Mouse (Mus musculus): Measurements from ENCODE around the gene Marc1. TPM values are rescaled to one million over a fixed set of nuclear protein-coding genes. Genes with fewer than 3 reads are reported as not detected.

The Marc1 gene
- polyA plus RNA-seq, 1 experiment from 2014 or later, result 1.6 TPM

GRCm38 (mm10) chr1:184851741-184852618 lies 40.9 kb upstream of the Marc1 start:
- H3K27ac ChIP-seq (ENCODE audit: low read depth, low read length), result peak overlapping the region; percentile 82
- ATAC-seq, result peak; percentile 91
- H3K4me2 ChIP-seq (replicated peaks; ENCODE audit: low read depth), result peak overlapping the region; percentile 49
- H3K9ac ChIP-seq (ENCODE audit: low read depth, low read length), result peak overlapping the region; percentile 18; the same call in 1 of the 2 replicates
- H3K36me3 ChIP-seq (ENCODE audit: control insufficient read depth, insufficient read depth), result no peaks in the 10 kb centered on the region
- no peak overlapping the region for H3K4me3 ChIP-seq (ENCODE audit: low read depth, low read length)
- 6% methylated on average over 31 of the region's 31 CpGs for WGBS
- H3K4me1 ChIP-seq (replicated peaks; ENCODE audit: control insufficient read depth, insufficient read depth, low read length), result no peaks in the 10 kb centered on the region
- H3K9me3 ChIP-seq (ENCODE audit: control insufficient read depth), result no peaks in the 10 kb centered on the region
- TF ChIP-seq CTCF (IDR thresholded peaks at IDR 0.05; ENCODE audit: low read depth), result peak; percentile 91
- no peaks in the 10 kb centered on the region for H3K27me3 ChIP-seq (replicated peaks; ENCODE audit: control insufficient read depth, insufficient read depth, low read length)

DNA sequence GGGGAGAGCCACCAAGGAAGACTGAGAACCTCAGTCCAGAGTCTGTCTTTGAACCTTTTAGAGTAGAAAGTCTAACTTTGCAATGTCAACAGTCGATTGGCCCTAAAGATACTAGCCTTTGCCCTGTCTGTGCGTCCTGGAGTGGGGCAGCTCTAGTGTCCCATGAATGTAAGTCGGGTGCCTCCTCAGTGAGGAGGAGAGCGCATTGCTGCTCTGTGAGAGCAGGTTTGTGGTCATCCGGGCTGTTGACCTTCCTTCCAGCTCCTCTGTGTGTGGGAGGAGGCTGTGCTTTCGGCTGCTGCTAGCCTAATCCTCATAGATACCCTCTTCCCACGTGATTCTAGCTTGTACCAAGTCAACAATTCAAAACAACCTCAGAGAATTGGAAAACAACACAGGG lies 40.1 kb upstream of the Marc1 start:
- Histone ChIP-seq H3K27ac (ENCODE audit: low read depth, low read length) (peak overlapping the region; percentile 82), H3K9me3 (ENCODE audit: control insufficient read depth) (no peaks in the 10 kb centered on the region), H3K27me3 (replicated peaks; ENCODE audit: control insufficient read depth, insufficient read depth, low read length) (no peaks in the 10 kb centered on the region), H3K36me3 (ENCODE audit: control insufficient read depth, insufficient read depth) (no peaks in the 10 kb centered on the region), H3K9ac (ENCODE audit: low read depth, low read length) (no peak overlapping the region; the same call in 1 of the 2 replicates), H3K4me2 (replicated peaks; ENCODE audit: low read depth) (no peak overlapping the region), H3K4me1 (replicated peaks; ENCODE audit: control insufficient read depth, insufficient read depth, low read length) (no peaks in the 10 kb centered on the region), H3K4me3 (ENCODE audit: low read depth, low read length) (no peak overlapping the region)
- no peak for TF ChIP-seq CTCF (IDR thresholded peaks at IDR 0.05; ENCODE audit: low read depth)
- 0 out of 2 replicates have a peak, but pooled peaks have one; percentile 14 for ATAC-seq
- 24% methylated on average over 7 of the region's 7 CpGs for WGBS

DNA sequence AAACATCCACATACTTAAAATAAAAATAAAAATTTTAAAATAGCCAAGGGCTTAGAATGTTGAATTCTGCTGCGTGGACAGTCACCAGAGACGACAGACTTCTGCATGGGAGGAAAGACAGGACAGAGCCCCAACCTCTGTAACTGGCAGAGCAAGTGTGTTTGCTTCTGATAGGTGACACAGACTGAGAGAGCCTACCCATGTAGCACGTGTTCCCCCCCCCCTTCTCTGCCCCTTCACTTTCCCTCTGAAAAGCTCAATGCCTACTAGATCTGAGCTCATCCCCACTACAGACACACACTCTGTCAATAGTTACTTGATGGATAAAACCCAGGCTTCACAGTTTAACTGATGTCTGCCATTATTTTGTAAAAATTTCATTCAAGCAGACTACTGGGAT lies 35.9 kb upstream of the Marc1 start:
- Histone ChIP-seq H3K27ac (ENCODE audit: low read depth, low read length) (no peak overlapping the region), H3K4me3 (ENCODE audit: low read depth, low read length) (no peak overlapping the region), H3K9ac (ENCODE audit: low read depth, low read length) (no peak overlapping the region), H3K4me2 (replicated peaks; ENCODE audit: low read depth) (peak overlapping the region; percentile 88), H3K36me3 (ENCODE audit: control insufficient read depth, insufficient read depth) (no peaks in the 10 kb centered on the region), H3K27me3 (replicated peaks; ENCODE audit: control insufficient read depth, insufficient read depth, low read length) (no peaks in the 10 kb centered on the region), H3K4me1 (replicated peaks; ENCODE audit: control insufficient read depth, insufficient read depth, low read length) (0 out of 2 replicates have a peak, but pooled peaks cover 7% of the 10 kb centered on the region), H3K9me3 (ENCODE audit: control insufficient read depth) (no peaks in the 10 kb centered on the region)
- no peak for TF ChIP-seq CTCF (IDR thresholded peaks at IDR 0.05; ENCODE audit: low read depth)
- ATAC-seq, result no peak
- 40% methylated on average over 3 of the region's 3 CpGs for WGBS

- TF ChIP-seq CTCF (IDR thresholded peaks at IDR 0.05; ENCODE audit: low read depth), result no peak
- peaks cover under 1% of the 10 kb centered on the region; the same call in 1 of the 2 replicates for H3K36me3 ChIP-seq (ENCODE audit: control insufficient read depth, insufficient read depth)
- H3K9ac ChIP-seq (ENCODE audit: low read depth, low read length), result peak within 1 kb of the TSS; percentile 79
- H3K27me3 ChIP-seq (replicated peaks; ENCODE audit: control insufficient read depth, insufficient read depth, low read length), result no peaks in the 10 kb centered on the region
- no peaks in the 10 kb centered on the region for H3K9me3 ChIP-seq (ENCODE audit: control insufficient read depth)
- H3K4me1 ChIP-seq (replicated peaks; ENCODE audit: control insufficient read depth, insufficient read depth, low read length), result 0 out of 2 replicates have a peak, but pooled peaks cover 7% of the 10 kb centered on the region
- H3K27ac ChIP-seq (ENCODE audit: low read depth, low read length), result peak within 1 kb of the TSS; percentile 93
- peak within 1 kb of the TSS; percentile 89 for H3K4me3 ChIP-seq (ENCODE audit: low read depth, low read length)
- 2% methylated on average over 18 of the region's 18 CpGs for WGBS
- H3K4me2 ChIP-seq (replicated peaks; ENCODE audit: low read depth), result peak within 1 kb of the TSS; percentile 88
- ATAC-seq, result peak; percentile 56
Measured at GRCm38 (mm10) chr1:184846092-184846750, 35.1 kb upstream of the Marc1 start, which contains the start of gene Marc2. TSS of gene Marc2 (minus strand) at chr1:184846451.

DNA sequence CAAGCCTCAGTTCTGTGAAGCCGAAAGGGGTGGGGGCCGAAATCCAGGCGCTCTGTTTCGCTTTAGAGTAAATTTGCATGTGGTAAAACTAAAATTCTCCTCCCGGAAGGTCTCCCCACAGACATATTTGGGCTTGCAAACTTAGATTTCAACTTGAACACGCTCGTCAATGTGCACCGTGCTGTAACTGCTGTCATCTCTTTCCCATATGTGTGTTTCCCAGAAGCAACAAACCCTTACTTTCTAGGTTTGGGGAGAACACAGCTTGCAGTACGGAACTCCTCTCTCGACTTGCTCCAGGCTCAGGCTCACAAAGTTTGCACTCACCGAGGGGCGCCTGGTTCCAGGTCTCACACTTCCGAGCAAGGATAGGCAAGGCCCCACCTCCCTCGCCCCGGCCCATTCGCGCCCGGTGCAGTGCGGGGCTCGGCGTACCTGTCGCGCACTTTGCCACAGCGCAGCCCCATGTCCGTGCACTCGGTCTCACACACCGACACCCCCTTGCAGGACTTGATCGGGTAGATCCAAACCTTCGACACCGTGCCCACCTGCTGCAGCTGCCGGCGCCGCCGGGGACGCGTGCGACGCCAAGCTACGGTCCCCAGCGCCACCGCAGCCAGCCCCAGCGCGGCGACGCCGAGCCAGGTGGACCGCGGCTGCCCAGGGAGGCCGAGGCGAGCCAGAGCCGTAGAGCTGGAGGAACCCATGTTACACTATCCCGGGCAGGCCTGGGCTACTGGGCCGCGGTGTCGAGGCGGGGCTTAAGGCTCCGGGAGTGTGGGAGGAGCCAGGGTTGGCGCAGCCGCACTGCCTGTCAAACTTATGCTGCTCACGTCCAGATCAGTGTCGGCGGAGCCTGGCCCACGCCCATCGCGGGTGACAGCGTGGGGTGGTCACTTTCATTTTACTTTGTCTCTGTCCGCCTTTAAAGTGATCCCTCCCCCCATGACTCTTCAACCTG lies 34.3 kb upstream of the Marc1 start:
- under 1% methylated on average over 66 of the region's 67 CpGs for WGBS
- peak; percentile 95 for ATAC-seq
- Histone ChIP-seq H3K9ac (ENCODE audit: low read depth, low read length) (peak overlapping the region; percentile 79), H3K4me3 (ENCODE audit: low read depth, low read length) (peak overlapping the region; percentile 89), H3K27me3 (replicated peaks; ENCODE audit: control insufficient read depth, insufficient read depth, low read length) (no peaks in the 10 kb centered on the region), H3K4me1 (replicated peaks; ENCODE audit: control insufficient read depth, insufficient read depth, low read length) (0 out of 2 replicates have a peak, but pooled peaks cover 7% of the 10 kb centered on the region), H3K4me2 (replicated peaks; ENCODE audit: low read depth) (peak overlapping the region; percentile 88), H3K9me3 (ENCODE audit: control insufficient read depth) (no peaks in the 10 kb centered on the region), H3K27ac (ENCODE audit: low read depth, low read length) (peak overlapping the region; percentile 93), H3K36me3 (ENCODE audit: control insufficient read depth, insufficient read depth) (peaks cover 8% of the 10 kb centered on the region; the same call in 1 of the 2 replicates)
- peak; percentile 5; the same call in 1 of the 2 replicates for TF ChIP-seq CTCF (IDR thresholded peaks at IDR 0.05; ENCODE audit: low read depth)
